In genomic region chr19:5988815-5989452, GRCm38 (mm10) we compare ENCODE assay signal across 8 mouse cellular contexts. TPM values are rescaled to one million over a fixed set of nuclear protein-coding genes. Genes with fewer than 3 reads are reported as not detected.
A peak's percentile ranks its signal among the peaks of the same experiment; 100 is the strongest.
DNase-seq lines count a peak whose midpoint lies in the region; ATAC-seq and TF ChIP-seq lines count a peak whose summit lies in the region.

No protein-coding gene starts in this region.

- no peaks in the 10 kb centered on the region for H3K79me3 ChIP-seq in C2C12 (ENCODE audit: low read depth)

- peak; percentile 90 for ATAC-seq in forebrain, embryonic 14.5 days
- ATAC-seq in hindbrain, embryonic 15.5 days (ENCODE audit: low FRiP score, low read depth) = peak; percentile 77; the same call in 1 of the 2 replicates

- no peak overlapping the region for H3K4me3 ChIP-seq in C2C12 (ENCODE audit: insufficient read depth, poor library complexity, severe bottlenecking)
- H3K4me3 ChIP-seq in forebrain, embryonic 14.5 days (ENCODE audit: low read depth, low read length) = no peak overlapping the region
- peak overlapping the region; percentile 10; the same call in 1 of the 2 replicates for H3K4me3 ChIP-seq in hindbrain, embryonic 15.5 days

- H3K27me3 ChIP-seq in C2C12 (ENCODE audit: control insufficient read depth, insufficient read depth, insufficient read length) = no peaks in the 10 kb centered on the region
- no peaks in the 10 kb centered on the region for H3K27me3 ChIP-seq in forebrain, embryonic 14.5 days (replicated peaks; ENCODE audit: control insufficient read depth, insufficient read depth, low read length)
- no peaks in the 10 kb centered on the region for H3K27me3 ChIP-seq in hindbrain, embryonic 15.5 days

- H3ac ChIP-seq in C2C12 (ENCODE audit: control insufficient read depth, insufficient read length, low read depth) = peak overlapping the region; percentile 19

- H3K27ac ChIP-seq in forebrain, embryonic 14.5 days (ENCODE audit: low read depth, low read length) = peak overlapping the region; percentile 52; the same call in 1 of the 2 replicates
- peak overlapping the region; percentile 61; the same call in 1 of the 2 replicates for H3K27ac ChIP-seq in hindbrain, embryonic 15.5 days (replicated peaks)

- 6% methylated on average over 12 of the region's 13 CpGs for WGBS in forebrain, embryonic 14.5 days
- WGBS in hindbrain, embryonic 15.5 days = 9% methylated on average over 13 of the region's 13 CpGs

- H3K4me2 ChIP-seq in forebrain, embryonic 14.5 days (ENCODE audit: low read length) = peak overlapping the region; percentile 40
- H3K4me2 ChIP-seq in hindbrain, embryonic 15.5 days = peak overlapping the region; percentile 49

- H3K79me2 ChIP-seq in C2C12 (ENCODE audit: control insufficient read depth, insufficient read depth) = no peaks in the 10 kb centered on the region

- peaks cover 10% of the 10 kb centered on the region for H3K36me3 ChIP-seq in C2C12 (ENCODE audit: control insufficient read depth, insufficient read depth)
- no peaks in the 10 kb centered on the region for H3K36me3 ChIP-seq in forebrain, embryonic 14.5 days (ENCODE audit: control insufficient read depth, insufficient read depth, low read length)
- no peaks in the 10 kb centered on the region for H3K36me3 ChIP-seq in hindbrain, embryonic 15.5 days

- peak; percentile 72 for DNase-seq in adrenal gland, adult 8-10 months
- peak; percentile 85 for DNase-seq in forebrain, embryonic 14.5 days (ENCODE audit: low spot score)
- DNase-seq in layer of hippocampus, postnatal 36 days = peak; percentile 51 to 60
- DNase-seq in lung, postnatal 25 days (ENCODE audit: low spot score) = peak; percentile 81
- DNase-seq in ovary, postnatal 36 days (ENCODE audit: low spot score) = peak; percentile 82
- peak; percentile 86 to 88 for DNase-seq in thymus, postnatal 36 days

- H3K4me1 ChIP-seq in forebrain, embryonic 14.5 days (ENCODE audit: control insufficient read depth, insufficient read depth, low read length) = peaks cover 4% of the 10 kb centered on the region; the same call in 1 of the 2 replicates
- peaks cover 8% of the 10 kb centered on the region for H3K4me1 ChIP-seq in hindbrain, embryonic 15.5 days (replicated peaks)

- no peaks in the 10 kb centered on the region for H3K9me3 ChIP-seq in forebrain, embryonic 14.5 days (replicated peaks; ENCODE audit: control insufficient read depth, low read length)
- no peaks in the 10 kb centered on the region for H3K9me3 ChIP-seq in hindbrain, embryonic 15.5 days

- H3K9ac ChIP-seq in forebrain, embryonic 14.5 days (ENCODE audit: low read length) = peak overlapping the region; percentile 58
- H3K9ac ChIP-seq in hindbrain, embryonic 15.5 days = peak overlapping the region; percentile 35; the same call in 1 of the 2 replicates

- TF ChIP-seq CTCF in C2C12 (IDR thresholded peaks at IDR 0.05; ENCODE audit: control insufficient read depth, insufficient read depth, insufficient read length) = no peak

TF ChIP-seq in C2C12, 6 proteins besides CTCF, POLR2A, EP300 and RAD21:
- TF ChIP-seq USF1 (IDR thresholded peaks at IDR 0.05; ENCODE audit: low read depth) (no peak), FOSL1 (IDR thresholded peaks at IDR 0.05; ENCODE audit: insufficient read depth, low read length, poor library complexity, severe bottlenecking) (no peak), MYOG (IDR thresholded peaks at IDR 0.05; ENCODE audit: control insufficient read depth, extremely low read depth, insufficient read length) (no peak), MYOD1 (IDR thresholded peaks at IDR 0.05; ENCODE audit: control insufficient read depth, insufficient read length, low read depth) (no peak), MAX (IDR thresholded peaks at IDR 0.05) (no peak), CEBPB (IDR thresholded peaks at IDR 0.05; ENCODE audit: low read depth) (no peak)

RNA-seq across cellular contexts. Expression of gene Slc22a20, which starts 3.0 kb away (rescaled TPM):
- not detected for polyA plus RNA-seq in C2C12 (2012; fragmentation: generic; extraction: Trizol)
- not detected for total RNA-seq in adrenal gland, adult 8-10 months (2022)
- not detected in 2 replicates for polyA plus RNA-seq in forebrain, embryonic 14.5 days (2014; fragmentation: Nextera tagmentation; extraction: Ambion mirVana)
- polyA plus RNA-seq in hindbrain, embryonic 15.5 days (2015; fragmentation: Nextera tagmentation; extraction: Ambion mirVana) = not detected in 2 replicates
- not detected for total RNA-seq in layer of hippocampus, postnatal 36 days (2021)

RNA-seq across cellular contexts. Expression of gene Pola2, which starts 24.9 kb away (rescaled TPM):
- 45.1 TPM for polyA plus RNA-seq in C2C12 (2012; fragmentation: generic; extraction: Trizol)
- total RNA-seq in adrenal gland, adult 8-10 months (2022) = 10 to 100 TPM; 22.5 to 51.0 (median 27.8) TPM
- 35.5 and 41.1 TPM in 2 replicates for polyA plus RNA-seq in forebrain, embryonic 14.5 days (2014; fragmentation: Nextera tagmentation; extraction: Ambion mirVana)
- polyA plus RNA-seq in hindbrain, embryonic 15.5 days (2015; fragmentation: Nextera tagmentation; extraction: Ambion mirVana) = 26.7 and 28.1 TPM in 2 replicates
- 1 to 10 TPM; 5.3 to 5.5 TPM for total RNA-seq in layer of hippocampus, postnatal 36 days (2021)

RNA-seq across cellular contexts. Expression of gene Capn1, which starts 26.8 kb away (rescaled TPM):
- polyA plus RNA-seq in C2C12 (2012; fragmentation: generic; extraction: Trizol) = 36.9 TPM
- 10 to 100 TPM; 40.6 to 54.1 (median 47.3) TPM for total RNA-seq in adrenal gland, adult 8-10 months (2022)
- polyA plus RNA-seq in forebrain, embryonic 14.5 days (2014; fragmentation: Nextera tagmentation; extraction: Ambion mirVana) = 2.4 TPM in 2 replicates
- 4.8 and 5.8 TPM in 2 replicates for polyA plus RNA-seq in hindbrain, embryonic 15.5 days (2015; fragmentation: Nextera tagmentation; extraction: Ambion mirVana)
- total RNA-seq in layer of hippocampus, postnatal 36 days (2021) = 10 to 100 TPM; 20.5 to 26.0 TPM

RNA-seq across cellular contexts. Expression of gene Syvn1, which starts 57.4 kb away (rescaled TPM):
- 18.7 TPM for polyA plus RNA-seq in C2C12 (2012; fragmentation: generic; extraction: Trizol)
- total RNA-seq in adrenal gland, adult 8-10 months (2022) = 10 to 100 TPM; 59.6 to 78.9 (median 62.2) TPM
- 17.6 and 20.2 TPM in 2 replicates for polyA plus RNA-seq in forebrain, embryonic 14.5 days (2014; fragmentation: Nextera tagmentation; extraction: Ambion mirVana)
- 32.9 and 39.8 TPM in 2 replicates for polyA plus RNA-seq in hindbrain, embryonic 15.5 days (2015; fragmentation: Nextera tagmentation; extraction: Ambion mirVana)
- total RNA-seq in layer of hippocampus, postnatal 36 days (2021) = 10 to 100 TPM; 46.4 to 52.3 TPM
